Mouse (Mus musculus): Measurements from ENCODE around the gene Ssr3. TPM values are rescaled to one million over a fixed set of nuclear protein-coding genes. Genes with fewer than 3 reads are reported as not detected.

Gene Ssr3
- polyA plus RNA-seq, 1 experiment from 2014 or later, result 308 TPM

GRCm38 (mm10) chr3:65365921-65366710, 26.3 kb downstream of the Ssr3 start:
- Histone ChIP-seq H3K27me3 (ENCODE audit: control insufficient read depth, insufficient read depth, low read length) (no peaks in the 10 kb centered on the region), H3K9ac (ENCODE audit: low read length) (no peak overlapping the region), H3K4me3 (ENCODE audit: low read depth, low read length) (no peak overlapping the region), H3K36me3 (ENCODE audit: control insufficient read depth, insufficient read depth, low read length) (peaks cover 4% of the 10 kb centered on the region; the same call in 1 of the 2 replicates), H3K27ac (replicated peaks; ENCODE audit: low read depth, low read length) (no peak overlapping the region), H3K4me2 (ENCODE audit: low read depth, severe bottlenecking) (no peak overlapping the region), H3K4me1 (ENCODE audit: control insufficient read depth, insufficient read depth, low read length) (no peaks in the 10 kb centered on the region), H3K9me3 (ENCODE audit: control insufficient read depth, low read length) (no peaks in the 10 kb centered on the region)
- DNase-seq (ENCODE audit: low spot score), result no peak
- ATAC-seq (ENCODE audit: insufficient number of reproducible peaks, low FRiP score, low TSS enrichment, low read depth), result no peak
- WGBS, result 70% methylated on average over 10 of the region's 10 CpGs

- Histone ChIP-seq H3K4me1 (ENCODE audit: control insufficient read depth, insufficient read depth, low read length) (no peaks in the 10 kb centered on the region), H3K4me3 (ENCODE audit: low read depth, low read length) (no peak overlapping the region), H3K36me3 (ENCODE audit: control insufficient read depth, insufficient read depth, low read length) (peaks cover 4% of the 10 kb centered on the region; the same call in 1 of the 2 replicates), H3K27me3 (ENCODE audit: control insufficient read depth, insufficient read depth, low read length) (no peaks in the 10 kb centered on the region), H3K9ac (ENCODE audit: low read length) (no peak overlapping the region), H3K27ac (replicated peaks; ENCODE audit: low read depth, low read length) (no peak overlapping the region), H3K9me3 (ENCODE audit: control insufficient read depth, low read length) (no peaks in the 10 kb centered on the region), H3K4me2 (ENCODE audit: low read depth, severe bottlenecking) (no peak overlapping the region)
- DNase-seq (ENCODE audit: low spot score) (no peak), ATAC-seq (ENCODE audit: insufficient number of reproducible peaks, low FRiP score, low TSS enrichment, low read depth) (no peak)
- 76% methylated on average over 6 of the region's 6 CpGs for WGBS
Measured at GRCm38 (mm10) chr3:65365184-65365583, 27.2 kb downstream of the Ssr3 start.

- Histone ChIP-seq H3K9me3 (ENCODE audit: control insufficient read depth, low read length) (no peaks in the 10 kb centered on the region), H3K9ac (ENCODE audit: low read length) (no peak overlapping the region), H3K27ac (replicated peaks; ENCODE audit: low read depth, low read length) (no peak overlapping the region), H3K4me3 (ENCODE audit: low read depth, low read length) (no peak overlapping the region), H3K27me3 (ENCODE audit: control insufficient read depth, insufficient read depth, low read length) (no peaks in the 10 kb centered on the region), H3K4me2 (ENCODE audit: low read depth, severe bottlenecking) (no peak overlapping the region), H3K36me3 (ENCODE audit: control insufficient read depth, insufficient read depth, low read length) (peaks cover 4% of the 10 kb centered on the region; the same call in 1 of the 2 replicates), H3K4me1 (ENCODE audit: control insufficient read depth, insufficient read depth, low read length) (no peaks in the 10 kb centered on the region)
- DNase-seq (ENCODE audit: low spot score) (no peak), ATAC-seq (ENCODE audit: insufficient number of reproducible peaks, low FRiP score, low TSS enrichment, low read depth) (no peak)
- WGBS, result 96% methylated on average over 1 of the region's 1 CpGs
Measured at GRCm38 (mm10) chr3:65363438-65363837, 29.0 kb downstream of the Ssr3 start.

- H3K4me3 ChIP-seq (ENCODE audit: low read depth, low read length), result no peak overlapping the region
- H3K27ac ChIP-seq (replicated peaks; ENCODE audit: low read depth, low read length), result no peak overlapping the region
- no peak for DNase-seq (ENCODE audit: low spot score)
Measured at GRCm38 (mm10) chr3:65360163-65360969, 32.1 kb downstream of the Ssr3 start.

GRCm38 (mm10) chr3:65358841-65359240, 33.6 kb downstream of the Ssr3 start:
- 92% methylated on average over 2 of the region's 2 CpGs for WGBS
- no peak for DNase-seq (ENCODE audit: low spot score)

More at GRCm38 (mm10) chr3:65360163-65360969, 32.1 kb downstream of the Ssr3 start:
- Histone ChIP-seq H3K4me1 (ENCODE audit: control insufficient read depth, insufficient read depth, low read length) (no peaks in the 10 kb centered on the region), H3K9me3 (ENCODE audit: control insufficient read depth, low read length) (no peaks in the 10 kb centered on the region), H3K27me3 (ENCODE audit: control insufficient read depth, insufficient read depth, low read length) (no peaks in the 10 kb centered on the region), H3K9ac (ENCODE audit: low read length) (no peak overlapping the region), H3K36me3 (ENCODE audit: control insufficient read depth, insufficient read depth, low read length) (no peaks in the 10 kb centered on the region), H3K4me2 (ENCODE audit: low read depth, severe bottlenecking) (no peak overlapping the region)
- 58% methylated on average over 8 of the region's 8 CpGs for WGBS
- no peak for ATAC-seq (ENCODE audit: insufficient number of reproducible peaks, low FRiP score, low TSS enrichment, low read depth)

GRCm38 (mm10) chr3:65358275-65358674, 34.1 kb downstream of the Ssr3 start:
- Histone ChIP-seq H3K4me1 (ENCODE audit: control insufficient read depth, insufficient read depth, low read length) (no peaks in the 10 kb centered on the region), H3K9ac (ENCODE audit: low read length) (no peak overlapping the region), H3K27ac (replicated peaks; ENCODE audit: low read depth, low read length) (no peak overlapping the region), H3K4me2 (ENCODE audit: low read depth, severe bottlenecking) (no peak overlapping the region), H3K27me3 (ENCODE audit: control insufficient read depth, insufficient read depth, low read length) (no peaks in the 10 kb centered on the region), H3K9me3 (ENCODE audit: control insufficient read depth, low read length) (no peaks in the 10 kb centered on the region), H3K4me3 (ENCODE audit: low read depth, low read length) (no peak overlapping the region), H3K36me3 (ENCODE audit: control insufficient read depth, insufficient read depth, low read length) (no peaks in the 10 kb centered on the region)
- no peak for ATAC-seq (ENCODE audit: insufficient number of reproducible peaks, low FRiP score, low TSS enrichment, low read depth)
- 80% methylated on average over 2 of the region's 2 CpGs for WGBS
- DNase-seq (ENCODE audit: low spot score), result no peak

More at GRCm38 (mm10) chr3:65358841-65359240, 33.6 kb downstream of the Ssr3 start:
- Histone ChIP-seq H3K9ac (ENCODE audit: low read length) (no peak overlapping the region), H3K4me2 (ENCODE audit: low read depth, severe bottlenecking) (no peak overlapping the region), H3K4me3 (ENCODE audit: low read depth, low read length) (no peak overlapping the region), H3K27me3 (ENCODE audit: control insufficient read depth, insufficient read depth, low read length) (no peaks in the 10 kb centered on the region), H3K36me3 (ENCODE audit: control insufficient read depth, insufficient read depth, low read length) (no peaks in the 10 kb centered on the region), H3K4me1 (ENCODE audit: control insufficient read depth, insufficient read depth, low read length) (no peaks in the 10 kb centered on the region), H3K9me3 (ENCODE audit: control insufficient read depth, low read length) (no peaks in the 10 kb centered on the region), H3K27ac (replicated peaks; ENCODE audit: low read depth, low read length) (no peak overlapping the region)
- no peak for ATAC-seq (ENCODE audit: insufficient number of reproducible peaks, low FRiP score, low TSS enrichment, low read depth)

- WGBS, result 87% methylated on average over 6 of the region's 6 CpGs
- Histone ChIP-seq H3K4me2 (ENCODE audit: low read depth, severe bottlenecking) (no peak overlapping the region), H3K36me3 (ENCODE audit: control insufficient read depth, insufficient read depth, low read length) (no peaks in the 10 kb centered on the region), H3K4me1 (ENCODE audit: control insufficient read depth, insufficient read depth, low read length) (no peaks in the 10 kb centered on the region), H3K9me3 (ENCODE audit: control insufficient read depth, low read length) (no peaks in the 10 kb centered on the region), H3K27ac (replicated peaks; ENCODE audit: low read depth, low read length) (no peak overlapping the region), H3K9ac (ENCODE audit: low read length) (no peak overlapping the region), H3K4me3 (ENCODE audit: low read depth, low read length) (no peak overlapping the region), H3K27me3 (ENCODE audit: control insufficient read depth, insufficient read depth, low read length) (no peaks in the 10 kb centered on the region)
- DNase-seq (ENCODE audit: low spot score) (no peak), ATAC-seq (ENCODE audit: insufficient number of reproducible peaks, low FRiP score, low TSS enrichment, low read depth) (no peak)
Measured at GRCm38 (mm10) chr3:65355479-65355878, 36.9 kb downstream of the Ssr3 start.

GRCm38 (mm10) chr3:65353263-65354037, 39.0 kb downstream of the Ssr3 start:
- no peak overlapping the region for H3K4me3 ChIP-seq (ENCODE audit: low read depth, low read length)
- no peaks in the 10 kb centered on the region for H3K27me3 ChIP-seq (ENCODE audit: control insufficient read depth, insufficient read depth, low read length)
- H3K4me2 ChIP-seq (ENCODE audit: low read depth, severe bottlenecking), result no peak overlapping the region
- no peak for DNase-seq (ENCODE audit: low spot score)
- H3K4me1 ChIP-seq (ENCODE audit: control insufficient read depth, insufficient read depth, low read length), result no peaks in the 10 kb centered on the region
- 77% methylated on average over 10 of the region's 10 CpGs for WGBS
- no peaks in the 10 kb centered on the region for H3K36me3 ChIP-seq (ENCODE audit: control insufficient read depth, insufficient read depth, low read length)
- ATAC-seq (ENCODE audit: insufficient number of reproducible peaks, low FRiP score, low TSS enrichment, low read depth), result no peak
- no peak overlapping the region for H3K9ac ChIP-seq (ENCODE audit: low read length)
- H3K9me3 ChIP-seq (ENCODE audit: control insufficient read depth, low read length), result no peaks in the 10 kb centered on the region
- no peak overlapping the region for H3K27ac ChIP-seq (replicated peaks; ENCODE audit: low read depth, low read length)

Data from limb, embryonic 11.5 days (tissue).